Mouse (Mus musculus): ENCODE results near the gene Pcp2. TPM values are rescaled to one million over a fixed set of nuclear protein-coding genes. Genes with fewer than 3 reads are reported as not detected.

Pcp2 gene
- total RNA-seq, 2 experiments from 2014 or later, result 0.67 TPM; not detected in 1

Other genes with a start within 250 kb of the Pcp2 start
- gene Arhgef18, start 232.5 kb downstream of the Pcp2 start, total RNA-seq (2021), result 10 to 100 TPM in 1 of 2 experiments, 1 to 10 TPM in 1; 10.0 to 10.5 TPM
- gene Pex11g, start 157.9 kb downstream of the Pcp2 start, total RNA-seq (2021), result 1 to 10 TPM; 2.5 to 3.1 TPM
- gene Tex45, start 154.7 kb downstream of the Pcp2 start, total RNA-seq (2021), result not detected
- 10 to 100 TPM; 24.2 to 24.6 TPM for gene Zfp358, start 132.4 kb downstream of the Pcp2 start, total RNA-seq (2021)
- gene Mcoln1, start 125.1 kb downstream of the Pcp2 start, total RNA-seq (2021), result 10 to 100 TPM; 18.6 to 20.4 TPM
- gene Pnpla6, start 110.2 kb downstream of the Pcp2 start, total RNA-seq (2021), result 10 to 100 TPM in 1 of 2 experiments, 1 to 10 TPM in 1; 8.3 to 11.8 TPM
- not detected for gene C330021F23Rik, start 57.6 kb downstream of the Pcp2 start, total RNA-seq (2021)
- gene Camsap3, start 38.3 kb downstream of the Pcp2 start, total RNA-seq (2021), result under 1 TPM; 0.61 to 0.67 TPM
- 10 to 100 TPM in 1 of 2 experiments, 1 to 10 TPM in 1; 9.5 to 10.0 TPM for gene Xab2, start 4.2 kb downstream of the Pcp2 start, total RNA-seq (2021)
- 100 to 1,000 TPM in 1 of 2 experiments, 10 to 100 TPM in 1; 89.9 to 106 TPM for gene Pet100, start 4.0 kb downstream of the Pcp2 start, total RNA-seq (2021)
- 1 to 10 TPM; 1.2 to 1.9 TPM for gene Stxbp2, start 5.4 kb upstream of the Pcp2 start, total RNA-seq (2021)
- gene Retn, start 30.2 kb upstream of the Pcp2 start, total RNA-seq (2021), result 10 to 100 TPM in 1 of 2 experiments, under 1 TPM in 1; 0.97 to 24.5 TPM
- not detected for gene Mcemp1, start 40.2 kb upstream of the Pcp2 start, total RNA-seq (2021)
- 1 to 10 TPM in 1 of 2 experiments, not detected in 1; 7.8 TPM for gene Fcor, start 46.8 kb upstream of the Pcp2 start, total RNA-seq (2021)
- 10 to 100 TPM; 17.8 to 18.0 TPM for gene Trappc5, start 50.8 kb upstream of the Pcp2 start, total RNA-seq (2021)
- gene Fcer2a, start 68.6 kb upstream of the Pcp2 start, total RNA-seq (2021), result under 1 TPM; 0.23 to 0.27 TPM
- gene Clec4g, start 95.1 kb upstream of the Pcp2 start, total RNA-seq (2021), result not detected
- gene Cd209a, start 123.4 kb upstream of the Pcp2 start, total RNA-seq (2021), result not detected
- not detected for gene Cd209e, start 228.8 kb upstream of the Pcp2 start, total RNA-seq (2021)

Data from gastrocnemius, postnatal 25 days (tissue).